Mouse (Mus musculus) telencephalon, adult 2 months (tissue): Measurements from ENCODE around the gene Irgm2.

Experiments used
- DNase-seq: peaks from one replicate; pipeline ENCODE4 v3.0.0-alpha.2; 2011; ENCODE audit warnings: low read depth, low spot score

Irgm2 gene

DNA sequence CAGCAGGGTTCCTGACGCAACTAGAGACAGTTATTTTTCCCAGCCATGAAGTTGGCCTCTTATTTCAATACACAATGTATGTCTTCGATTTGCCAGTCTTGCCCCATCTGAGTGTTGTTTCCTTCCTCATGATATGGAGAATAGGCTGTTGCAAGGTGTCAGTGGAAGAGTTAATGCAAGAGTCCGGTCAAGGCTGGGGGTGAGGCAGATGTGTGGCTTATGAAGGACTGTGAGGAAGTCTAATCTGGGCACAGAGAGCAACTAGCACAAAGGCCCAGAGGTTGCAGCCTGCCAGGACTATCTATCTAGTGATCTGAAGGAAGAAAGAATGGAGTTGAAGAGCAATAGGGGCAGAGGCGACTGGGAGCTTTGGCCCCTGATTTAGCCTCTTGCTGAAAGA, 60.7 kb downstream of the Irgm2 start:
- no peak for DNase-seq

DNA sequence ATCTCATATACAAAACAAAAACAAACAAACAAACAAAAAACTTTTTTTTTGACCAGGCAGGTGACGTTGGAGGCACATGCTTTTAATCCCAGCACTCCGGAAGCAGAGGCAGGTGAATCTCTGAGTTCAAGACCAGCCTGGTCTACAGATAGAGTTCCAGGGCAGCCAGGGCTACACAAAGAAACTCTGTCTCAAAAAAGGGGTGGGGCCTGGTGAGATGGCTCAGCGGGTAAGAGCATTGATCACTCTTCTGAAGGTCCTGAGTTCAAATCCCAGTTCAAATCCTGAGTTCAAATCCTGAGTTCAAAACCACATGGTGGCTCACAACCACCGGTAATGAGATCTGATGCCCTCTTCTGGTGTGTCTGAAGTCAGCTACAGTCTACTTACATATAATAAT, 62.4 kb downstream of the Irgm2 start:
- no peak for DNase-seq

DNA sequence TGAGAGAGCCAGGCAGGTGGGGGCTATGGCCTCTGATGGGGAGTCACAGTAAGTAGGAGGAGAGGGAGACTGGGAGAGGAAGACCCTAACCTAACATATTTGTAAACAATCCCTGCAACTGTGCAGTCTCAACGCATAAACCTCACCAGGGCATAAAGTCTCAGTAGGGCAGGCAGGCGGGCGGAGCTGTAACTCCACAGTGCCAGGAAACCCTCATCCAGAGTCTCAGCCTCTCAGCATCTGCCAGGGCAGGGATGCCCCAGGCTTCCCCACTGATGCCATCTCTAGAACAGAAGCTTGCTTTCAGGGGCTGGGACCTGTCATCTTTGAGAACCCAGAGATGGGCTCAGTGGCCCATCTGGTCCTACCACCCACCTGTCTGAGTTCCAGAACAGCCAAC, 62.9 kb downstream of the Irgm2 start:
- DNase-seq = no peak

DNA sequence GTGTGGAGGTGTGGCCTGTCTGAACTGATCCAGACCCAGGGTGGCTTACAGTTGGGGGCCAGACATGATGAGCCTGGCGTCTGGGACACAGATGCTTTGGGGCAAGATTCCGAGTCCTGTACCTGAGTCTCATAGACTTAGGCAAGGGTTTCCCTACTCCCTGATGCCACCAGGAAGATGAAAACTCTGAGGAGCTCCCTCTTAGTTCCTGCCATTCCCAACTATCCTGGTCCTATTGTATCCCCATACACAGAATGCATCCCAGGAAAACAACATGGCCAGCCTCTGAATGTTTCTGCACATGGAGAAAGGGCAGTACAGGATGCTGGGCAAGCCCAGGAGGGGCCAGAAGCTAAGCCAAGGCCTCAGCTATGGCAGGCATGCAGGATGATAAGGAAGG, 64.1 kb downstream of the Irgm2 start:
- no peak for DNase-seq

DNA sequence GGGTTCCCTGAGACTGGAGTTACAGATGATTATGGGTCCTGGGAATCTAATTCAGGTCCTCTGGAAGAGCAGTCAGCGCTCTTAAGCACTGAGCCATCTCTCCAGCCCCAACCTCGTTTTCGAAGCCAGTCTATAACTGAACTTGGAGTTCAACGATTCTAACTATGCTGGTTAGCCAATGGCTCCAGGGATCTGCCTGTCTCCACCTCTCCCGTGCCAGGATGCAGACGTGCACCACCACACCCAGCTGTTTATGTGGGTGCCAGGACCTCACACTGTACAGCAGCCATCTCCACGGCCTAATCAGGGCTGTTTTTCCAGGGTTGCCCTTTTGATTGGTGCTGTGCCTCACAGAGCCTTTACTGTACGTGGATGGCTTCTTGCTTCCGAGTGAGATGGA, 65.1 kb downstream of the Irgm2 start:
- DNase-seq = no peak

DNA sequence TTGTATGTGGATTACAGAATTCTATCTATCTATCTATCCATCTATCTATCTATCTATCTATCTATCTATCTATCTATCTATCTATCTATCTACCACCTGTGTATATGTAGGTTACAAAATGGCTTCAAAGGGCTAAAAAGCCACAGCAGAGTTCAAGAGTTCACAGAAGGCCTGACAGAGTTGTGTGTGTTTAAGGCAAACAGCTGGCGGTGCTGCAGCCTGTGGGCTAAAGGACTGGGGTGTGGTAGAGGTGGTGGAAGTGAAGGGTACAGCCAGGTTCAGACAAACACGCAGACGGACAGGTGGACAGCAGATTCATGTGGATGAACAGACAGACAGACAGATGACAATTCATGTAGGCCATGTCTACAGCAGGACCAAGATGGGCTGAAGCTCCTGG, 68.9 kb downstream of the Irgm2 start:
- no peak for DNase-seq
